Mouse (Mus musculus): ENCODE data around the gene Naa15.
"Not testable (repeated sequence)": the region's sequence is repeated elsewhere in the genome, so short reads cannot be mapped to it uniquely, and the experiment has no call there.

The Naa15 gene

DNA sequence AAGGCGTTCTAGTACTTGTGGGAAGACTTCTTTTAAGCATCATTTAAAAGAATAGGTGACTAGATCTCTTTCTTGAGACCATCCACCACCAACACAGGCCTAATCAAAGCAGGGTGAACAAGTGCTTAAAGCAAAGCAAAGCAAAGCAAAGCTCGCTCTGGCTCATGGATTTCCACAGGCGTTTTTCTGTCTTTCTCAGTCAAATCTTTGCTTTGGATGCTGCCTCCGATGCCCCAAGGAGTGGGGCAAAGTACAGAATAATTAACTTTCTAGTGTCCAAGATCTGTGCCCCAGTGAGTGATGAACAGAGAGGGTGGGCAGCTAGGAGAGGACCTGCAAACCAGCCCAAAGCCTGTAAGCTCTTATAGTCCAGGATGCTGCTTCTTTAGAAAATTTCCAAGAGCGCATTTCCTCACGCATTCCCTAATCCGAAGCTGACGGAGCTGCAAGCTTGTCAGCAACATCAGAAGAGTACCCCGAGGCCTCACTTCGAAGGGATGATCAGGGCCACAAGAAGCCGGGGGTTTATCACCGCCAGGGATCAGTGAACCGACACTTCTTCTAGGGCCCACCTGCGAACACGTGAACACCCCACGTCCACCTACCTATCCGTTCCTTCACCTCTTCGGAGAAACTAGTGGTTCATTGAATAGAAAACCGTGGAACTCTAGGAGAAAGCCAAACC is 19.3 kb upstream of the Naa15 start:
- DNase-seq, result no peak

GRCm38 (mm10) chr3:51396219-51397068 is 18.5 kb upstream of the Naa15 start, which contains the start of gene Mgarp:
Gene Mgarp, minus strand, starts transcription at chr3:51396738.
- peak; percentile 55 for DNase-seq

- DNase-seq, result no peak
Measured at GRCm38 (mm10) chr3:51397700-51398299, 17.1 kb upstream of the Naa15 start.

DNA sequence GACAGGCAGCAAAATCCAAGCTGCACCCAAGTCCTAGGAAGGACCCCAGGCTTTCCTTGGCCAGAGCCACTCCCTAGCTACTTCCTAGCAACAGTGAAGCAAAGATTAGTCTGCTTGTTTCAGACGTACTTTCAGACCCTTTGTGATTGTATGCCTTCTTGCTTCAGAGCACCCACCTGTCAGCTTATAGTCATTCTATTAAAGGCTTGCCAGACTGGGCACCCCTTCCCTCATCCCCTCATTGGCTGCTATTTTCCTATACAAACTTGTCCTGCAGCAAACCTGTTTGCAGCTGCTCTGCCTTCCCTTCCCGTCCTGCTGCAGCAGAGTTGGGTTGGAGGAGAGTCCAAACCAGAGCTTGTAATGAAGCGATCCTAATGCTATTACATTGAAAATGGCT is 16.3 kb upstream of the Naa15 start:
- no peak for DNase-seq

GRCm38 (mm10) chr3:51399531-51399930 is 15.4 kb upstream of the Naa15 start:
- DNase-seq, result no peak

DNA sequence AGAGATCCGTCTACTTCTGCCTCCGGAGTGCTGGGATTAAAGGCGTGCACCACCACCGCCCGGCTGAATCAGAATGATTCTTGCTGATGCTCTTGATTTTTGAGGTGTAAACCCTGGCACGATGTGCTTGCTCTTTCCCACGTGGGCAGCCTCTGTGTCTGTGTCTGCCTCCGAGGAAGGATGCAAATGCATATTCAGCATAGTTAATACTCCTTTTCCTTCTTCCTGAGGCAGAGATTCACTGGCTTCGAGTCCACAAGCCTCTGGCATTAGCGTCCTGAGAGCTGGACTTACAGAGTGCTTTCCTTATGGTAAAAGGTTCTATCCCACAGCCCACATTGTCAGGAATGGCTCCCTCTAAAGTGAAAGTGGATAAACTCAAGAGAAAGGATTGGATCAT is 14.3 kb upstream of the Naa15 start:
- no peak for DNase-seq

GRCm38 (mm10) chr3:51402054-51402453 is 12.9 kb upstream of the Naa15 start:
- DNase-seq, result not testable (repeated sequence)

- no peak for DNase-seq
Measured at GRCm38 (mm10) chr3:51402628-51403027, 12.3 kb upstream of the Naa15 start.

DNA sequence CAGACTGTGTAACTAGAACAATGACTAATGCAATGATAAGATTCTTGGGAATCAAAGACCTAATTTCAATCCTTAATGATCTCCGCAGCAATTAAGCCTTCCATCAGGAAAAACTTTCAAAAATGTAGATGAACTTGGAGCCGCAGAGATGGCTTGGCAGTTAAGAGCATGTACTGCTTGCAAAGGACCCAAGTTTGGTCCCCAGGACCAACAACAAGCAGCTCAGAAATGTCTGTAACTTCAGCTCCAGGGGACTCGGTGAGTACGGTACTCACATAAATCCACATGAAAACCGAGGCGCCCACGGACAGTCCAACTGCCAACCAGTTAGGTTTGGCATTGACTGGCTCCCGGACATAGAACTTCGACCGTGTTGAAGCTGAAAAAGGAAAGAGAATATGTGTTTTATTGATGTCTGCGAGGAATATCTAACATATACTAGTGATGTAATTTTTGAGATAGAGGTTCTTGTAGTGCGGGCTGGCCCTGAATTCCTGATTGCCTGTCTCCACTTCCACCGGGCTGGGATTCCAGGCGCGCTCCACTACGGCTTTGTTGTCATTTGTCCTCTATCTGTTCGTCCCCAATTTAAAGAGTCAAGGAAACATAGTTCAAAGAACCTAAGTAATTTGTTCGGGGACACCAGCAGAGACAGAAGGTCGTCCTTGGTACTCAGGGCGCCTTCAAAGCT is 6.9 kb upstream of the Naa15 start:
- DNase-seq, result no peak

- DNase-seq, result peak; percentile 99
Measured at GRCm38 (mm10) chr3:51408561-51409183, 6.3 kb upstream of the Naa15 start, which contains the start of gene Ndufc1. Gene Ndufc1, minus strand, starts transcription at chr3:51408988.

DNA sequence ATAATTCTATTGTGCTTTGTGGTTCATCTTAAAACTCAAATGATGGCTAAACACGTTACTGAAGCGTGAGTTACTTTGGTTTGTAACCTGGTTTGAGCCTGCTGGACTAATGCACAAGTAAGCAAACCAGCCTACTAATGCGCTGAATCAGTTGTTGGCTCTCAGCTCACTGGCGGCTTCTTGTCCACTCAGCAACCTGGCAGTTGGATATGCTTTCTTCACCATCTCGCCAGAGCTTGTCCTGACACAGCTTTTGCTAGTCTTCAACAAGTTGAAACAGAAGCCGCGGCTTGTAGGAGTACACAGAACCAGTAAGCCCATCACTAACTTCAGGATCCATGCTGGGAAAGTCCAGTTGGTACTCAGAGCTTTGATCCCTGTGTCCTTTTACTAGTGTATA is 2.5 kb upstream of the Naa15 start:
- DNase-seq, result no peak

DNA sequence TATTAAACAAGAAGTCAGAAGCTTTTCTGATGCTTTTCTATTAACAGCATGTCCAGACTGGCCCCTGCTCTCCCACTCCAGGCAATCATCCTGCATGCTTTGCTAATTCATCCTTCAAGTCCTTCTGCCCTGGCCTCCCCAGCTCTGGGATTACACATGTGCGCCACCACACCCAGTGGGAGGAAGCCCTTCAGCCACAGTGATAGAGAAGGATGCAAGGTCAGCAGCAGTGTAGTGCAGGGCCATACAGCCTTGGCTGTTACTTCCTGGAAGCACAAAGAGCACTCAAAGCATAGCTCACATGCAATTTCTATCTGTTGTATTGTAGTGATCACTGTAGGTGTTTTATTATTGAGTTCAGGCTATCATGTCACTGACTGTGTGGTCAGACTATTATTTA is 1.7 kb upstream of the Naa15 start:
- DNase-seq, result no peak

GRCm38 (mm10) chr3:51416073-51416363 is 1.1 kb downstream of the Naa15 start:
- no peak for DNase-seq

DNA sequence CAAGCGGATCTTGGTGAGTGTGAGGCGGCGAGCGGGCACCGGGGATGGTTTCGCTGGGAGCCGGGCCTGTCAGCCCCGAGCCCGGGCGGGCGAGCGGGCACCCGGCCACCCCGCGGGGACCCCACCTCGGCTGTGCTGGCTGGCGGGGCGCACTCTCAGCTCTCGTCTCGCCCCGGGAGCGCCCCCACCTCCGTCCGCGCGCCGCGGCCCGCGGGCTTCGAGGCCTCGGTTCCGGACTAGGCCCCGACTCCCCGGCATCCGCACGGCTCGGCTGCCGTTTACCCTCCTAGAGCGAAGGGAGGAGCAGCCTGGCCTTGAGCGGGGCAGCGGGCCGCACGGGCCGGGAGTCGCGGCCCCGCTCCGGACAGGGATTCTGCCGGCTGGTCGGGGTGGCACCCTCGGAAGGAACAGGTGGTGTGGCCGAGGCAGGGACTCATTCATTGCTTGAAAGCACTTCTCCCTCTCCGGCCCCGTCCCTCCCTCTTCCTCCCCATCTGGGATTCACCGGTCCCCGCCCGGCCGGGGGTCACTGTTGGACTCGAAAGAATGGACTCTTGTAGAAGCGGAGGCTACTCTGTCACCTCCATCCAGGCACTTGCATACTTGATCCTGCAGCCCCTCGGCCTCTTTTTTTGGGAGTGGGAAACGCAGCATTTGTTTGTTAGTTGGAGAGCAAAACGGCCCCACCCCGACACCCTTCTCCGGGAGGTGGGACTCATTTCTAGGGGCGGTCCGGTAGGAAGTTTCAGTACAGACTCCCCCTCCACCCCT is 1.6 kb downstream of the Naa15 start:
- DNase-seq, result peak; percentile 51

GRCm38 (mm10) chr3:51417135-51417458 is 2.1 kb downstream of the Naa15 start:
- no peak for DNase-seq

- no peak for DNase-seq
Measured at GRCm38 (mm10) chr3:51417485-51417884, 2.5 kb downstream of the Naa15 start.

- no peak for DNase-seq
Measured at GRCm38 (mm10) chr3:51417966-51418365, 3.0 kb downstream of the Naa15 start.

DNA sequence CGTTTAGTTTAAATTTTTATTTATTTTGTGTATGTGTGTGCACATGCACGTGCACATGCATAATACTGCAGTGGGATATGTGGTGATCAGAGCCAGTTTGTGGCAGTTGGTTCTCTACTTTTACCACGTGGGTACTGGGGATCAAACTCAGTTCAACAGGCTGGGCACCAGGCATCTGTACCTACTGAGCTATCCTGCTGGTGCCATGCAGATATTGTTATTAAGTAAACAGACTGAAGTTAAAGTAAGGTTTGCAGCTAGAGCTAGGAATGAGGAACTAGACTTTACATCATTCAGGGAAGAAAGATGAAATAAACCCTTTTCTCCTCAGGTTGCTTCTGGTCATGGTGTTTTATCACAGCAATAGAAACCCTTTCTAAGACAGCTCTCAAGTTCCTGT is 7.0 kb downstream of the Naa15 start:
- DNase-seq, result no peak

GRCm38 (mm10) chr3:51425394-51425793 is 10.4 kb downstream of the Naa15 start:
- no peak for DNase-seq

DNA sequence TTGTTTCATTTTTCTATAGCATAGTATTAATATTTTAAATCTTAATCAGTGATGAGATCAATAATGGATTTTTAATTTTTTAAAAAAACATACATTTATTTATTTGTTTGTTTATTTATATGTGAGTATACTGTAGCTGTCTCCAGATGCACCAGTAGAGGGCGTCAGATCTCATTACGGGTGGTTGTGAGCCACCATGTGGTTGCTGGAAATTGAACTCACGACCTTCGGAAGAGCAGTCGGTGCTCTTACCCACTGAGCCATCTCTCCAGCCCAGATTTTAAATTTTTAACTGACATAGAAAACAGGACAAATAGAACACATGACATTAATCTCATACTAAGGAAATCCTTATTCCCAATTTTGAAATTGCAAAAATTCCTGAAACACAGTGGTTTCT is 19.4 kb downstream of the Naa15 start:
- not testable (repeated sequence) for DNase-seq

GRCm38 (mm10) chr3:51434871-51435595 is 20.1 kb downstream of the Naa15 start:
- DNase-seq, result no peak

DNA sequence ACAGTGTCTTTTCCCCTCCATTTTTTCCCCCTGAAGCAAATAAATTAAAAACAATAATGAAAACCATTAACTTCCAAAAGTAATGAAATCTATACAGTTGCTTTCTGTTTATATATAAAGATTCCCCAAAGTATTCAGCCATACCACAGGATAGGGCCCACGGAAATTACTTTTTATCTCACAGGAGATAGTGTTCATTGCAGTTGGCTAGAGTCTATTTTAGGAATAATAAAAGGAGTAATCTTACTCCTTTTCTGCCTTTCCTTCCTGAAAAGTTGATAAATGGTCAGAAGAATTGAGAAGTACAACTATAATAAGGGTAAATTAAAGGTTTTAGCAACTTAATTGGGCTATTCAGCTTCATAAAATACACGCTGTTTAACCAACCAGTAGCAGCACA is 53.6 kb downstream of the Naa15 start:
- DNase-seq, result no peak
